Mouse (Mus musculus) left cerebral cortex, adult 2 months (tissue): ENCODE results near the gene Gm10392. TPM values are rescaled to one million over a fixed set of nuclear protein-coding genes. Genes with fewer than 3 reads are reported as not detected.
"Not testable (repeated sequence)": the region's sequence is repeated elsewhere in the genome, so short reads cannot be mapped to it uniquely, and the experiment has no call there.

Experiments
- DNase-seq, 2 experiments: peaks; one replicate each; pipeline ENCODE4 v3.0.0; 2021 to 2022; ENCODE audit warnings: low spot score in 2 of 2, mixed read lengths in 1 of 2; ENCODE audit errors: extremely low spot score in 1 of 2
- H3K27ac ChIP-seq: fragments of 200-600 bp; 2 replicates; pipeline ENCODE4 v1.8.1; 2022
- H3K4me3 ChIP-seq: fragments of 200-600 bp; 2 replicates; pipeline ENCODE4 v1.8.1; 2022
- CTCF ChIP-seq: fragments of 200-600 bp; IDR thresholded peaks from 2 replicates; pipeline ENCODE4 v1.8.1; 2022; ENCODE audit warnings: antibody characterized with exemption, mild to moderate bottlenecking, moderate library complexity
- intact Hi-C: fragments of 180-260 bp; cut with DNase I; formaldehyde crosslinking; loops from one replicate; pipeline ENCODE4 v1.15.1; 2025
- long read RNA-seq, 2 experiments: library from polyadenylated mRNA; stranded (forward); transcript quantifications; one replicate each; pipeline ENCODE4 v2.0.0; 2021; ENCODE audit warnings: borderline mapping rate in 2 of 2
- total RNA-seq, 2 experiments: library from RNA; stranded (reverse); gene quantifications; 2 replicates each; pipeline ENCODE4 v1.2.3; 2021

Gene Gm10392
- not detected for total RNA-seq
- long read RNA-seq, experiment 1: 0 reads
- long read RNA-seq, experiment 2: 0 reads

DNA sequence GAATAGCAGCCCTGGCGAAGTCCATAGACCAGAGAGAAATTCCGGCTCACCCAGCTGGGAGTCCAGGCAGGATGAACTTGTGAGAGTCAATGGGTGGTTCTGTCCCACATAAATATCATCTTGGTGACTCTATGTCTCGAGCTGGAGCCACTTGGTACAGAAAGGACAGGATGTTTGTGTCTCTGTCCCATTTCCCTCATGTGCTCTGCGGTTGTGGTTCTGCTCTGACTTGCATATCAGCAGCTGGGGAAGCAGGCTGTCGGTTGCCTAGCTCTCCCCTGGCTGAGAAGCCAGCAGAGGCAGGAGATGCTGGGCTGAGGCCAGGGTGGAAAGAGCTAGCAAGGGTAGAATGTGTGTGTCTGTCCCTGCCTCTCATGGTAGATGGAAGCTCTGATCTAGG is at the start of gene Gm10392:
Gm10392 (minus strand) TSS at position 156 of the 400 bp plus-strand sequence.
- DNase-seq: no peak
- TF ChIP-seq CTCF: no peak
- peak within 1 kb of the TSS; percentile 36; the same call in 1 of the 2 replicates for H3K27ac ChIP-seq
- no peak within 1 kb of the TSS for H3K4me3 ChIP-seq
- intact Hi-C loops: no loop called here

DNA sequence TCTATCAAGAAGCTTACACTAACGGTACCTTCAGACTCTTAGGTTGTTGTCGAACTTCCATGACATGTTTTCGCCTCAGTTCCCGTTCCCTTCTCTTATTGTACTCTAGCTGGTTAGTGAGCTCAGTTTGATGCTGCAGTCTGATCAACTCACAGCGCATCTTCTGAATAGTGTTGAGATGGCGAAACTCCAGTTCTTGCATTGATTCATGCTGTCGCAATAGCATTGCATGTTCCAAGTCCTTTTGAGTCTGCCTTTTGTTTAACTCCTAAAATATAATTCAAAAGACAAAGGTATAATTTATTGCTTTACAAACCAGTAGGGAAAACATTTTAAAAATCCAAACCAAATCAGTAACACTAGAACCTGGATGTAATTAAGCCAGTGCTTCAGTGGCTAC is 26.3 kb upstream of the Gm10392 start:
- DNase-seq: no peak
- H3K4me3 ChIP-seq: no peak overlapping the region
- intact Hi-C loops: no loop called here
- no peak for TF ChIP-seq CTCF
- H3K27ac ChIP-seq: no peak overlapping the region

DNA sequence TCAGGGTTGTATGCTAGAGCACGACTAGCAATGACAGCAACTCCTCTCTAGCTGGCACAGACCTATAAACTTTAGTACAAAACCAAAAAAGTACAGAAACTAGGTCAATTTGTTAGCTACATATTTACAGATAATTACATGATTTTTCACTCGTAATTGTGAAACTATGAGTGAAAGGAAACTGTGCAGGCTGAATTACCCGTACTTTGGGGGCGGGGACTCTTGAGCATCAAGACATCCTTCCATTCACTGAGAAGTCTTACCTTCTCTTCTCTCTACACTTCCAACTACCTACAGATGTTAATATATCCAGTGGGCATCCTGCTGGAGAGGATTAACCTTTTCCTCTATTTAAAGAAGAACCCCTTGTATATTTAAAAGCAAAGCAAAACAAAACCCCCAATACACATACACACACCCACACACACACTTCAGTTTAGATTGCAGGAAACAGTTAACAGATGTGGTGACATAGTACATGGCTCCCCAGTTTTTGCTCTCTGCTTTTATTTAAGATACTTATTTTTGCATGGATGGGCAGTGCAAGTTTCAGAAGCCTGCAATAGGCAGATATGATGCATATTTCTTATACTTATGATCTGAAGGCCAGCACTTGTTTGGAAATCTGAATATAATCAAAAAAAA is 13.3 kb upstream of the Gm10392 start:
- Histone ChIP-seq H3K27ac (no peak overlapping the region), H3K4me3 (no peak overlapping the region)
- no peak for DNase-seq
- intact Hi-C loops: no loop called here
- no peak for TF ChIP-seq CTCF

DNA sequence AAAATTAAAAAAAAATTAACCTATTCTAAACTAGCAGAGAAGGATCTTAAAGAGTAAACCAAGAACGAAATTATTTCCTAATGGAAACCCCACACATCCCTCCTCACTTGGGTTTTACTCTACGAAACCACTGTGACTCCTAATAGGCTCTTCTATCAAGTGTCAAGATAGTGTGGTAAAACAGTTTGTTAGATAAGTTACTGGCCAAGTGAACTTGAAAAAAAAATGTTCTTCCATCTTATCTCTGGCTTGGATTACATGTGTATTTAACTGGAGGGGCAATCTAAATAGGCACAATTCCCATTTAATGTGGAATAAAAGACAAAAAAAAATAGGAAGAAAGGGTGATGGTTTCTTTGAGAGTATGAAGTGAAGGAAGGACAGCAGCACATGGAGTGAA is 11.9 kb upstream of the Gm10392 start:
- no peak overlapping the region for H3K4me3 ChIP-seq
- TF ChIP-seq CTCF: no peak
- no peak overlapping the region for H3K27ac ChIP-seq
- intact Hi-C loops: no loop called here
- DNase-seq: no peak

DNA sequence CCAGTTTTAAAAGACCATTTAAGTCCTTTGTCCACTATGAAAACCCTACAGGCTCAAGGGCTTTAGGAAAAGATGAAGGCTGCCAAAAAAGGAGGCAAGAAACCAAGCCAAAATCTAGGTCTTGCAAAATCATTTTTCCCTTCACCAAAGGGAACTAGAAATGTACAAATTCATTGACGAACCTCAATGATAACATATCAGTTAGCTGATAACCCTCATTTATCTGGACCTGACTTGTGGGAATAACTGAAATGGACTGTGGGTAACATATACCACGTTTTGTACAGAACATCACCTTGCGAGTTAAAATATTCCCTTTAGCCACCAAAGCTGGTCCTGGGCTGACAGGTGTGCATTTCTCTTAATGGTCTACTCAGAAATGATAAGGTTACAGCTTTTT is 10.6 kb upstream of the Gm10392 start:
- no peak overlapping the region for H3K27ac ChIP-seq
- TF ChIP-seq CTCF: no peak
- no peak overlapping the region for H3K4me3 ChIP-seq
- DNase-seq: no peak
- intact Hi-C loops: no loop called here

DNA sequence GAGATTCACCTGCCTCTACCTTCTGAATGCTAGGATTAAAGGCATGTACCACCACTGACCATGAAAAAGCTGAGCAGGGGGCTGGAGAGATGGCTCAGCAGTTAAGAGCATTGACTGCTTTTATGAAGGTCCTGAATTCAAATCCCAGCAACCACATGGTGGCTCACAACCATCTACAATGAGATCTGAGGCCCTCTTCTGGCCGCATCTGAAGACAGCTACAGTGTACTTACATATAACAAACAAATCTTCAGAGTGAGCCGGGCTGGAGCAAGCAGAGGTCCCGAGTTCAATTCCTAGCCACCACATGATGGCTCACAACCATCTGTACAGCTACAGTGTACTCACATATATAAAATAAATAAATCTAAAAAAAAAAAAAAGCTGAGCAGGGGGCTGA is 9.4 kb upstream of the Gm10392 start:
- DNase-seq, H3K4me3 ChIP-seq, intact Hi-C loops, H3K27ac ChIP-seq: not testable (repeated sequence)

DNA sequence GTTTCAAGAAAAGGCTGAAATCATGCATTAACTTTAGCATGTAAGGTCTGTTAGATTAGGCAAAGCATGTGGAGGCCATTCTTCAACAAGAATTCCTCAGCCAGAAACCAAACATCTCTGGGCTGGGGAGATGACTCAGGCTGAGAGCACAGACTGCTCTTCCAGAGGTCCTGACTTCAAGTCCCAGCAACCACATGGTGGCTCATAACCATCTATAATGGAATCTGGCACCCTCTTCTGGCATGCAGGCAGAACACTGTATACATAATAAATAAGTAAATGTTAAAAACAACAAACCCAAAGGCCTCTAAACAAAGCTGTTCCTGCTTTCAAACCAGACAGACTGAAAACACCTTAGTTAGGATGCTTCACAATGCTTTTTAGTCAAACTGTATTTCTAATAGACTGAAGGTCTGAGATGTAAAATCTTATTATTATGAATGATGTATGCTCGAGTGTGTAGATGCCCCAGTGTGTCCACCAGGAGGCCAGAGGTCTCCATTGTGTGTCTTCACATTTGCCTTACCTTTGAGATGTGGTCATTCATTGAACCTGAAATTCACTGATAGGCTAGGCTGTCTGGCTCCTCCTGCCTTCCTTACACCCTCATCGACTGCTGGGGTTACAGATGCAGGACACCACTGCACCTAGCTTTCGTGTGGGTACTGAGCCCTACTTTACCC is 6.9 kb upstream of the Gm10392 start:
- DNase-seq: no peak
- TF ChIP-seq CTCF: peak; percentile 6
- intact Hi-C loops: no loop called here
- no peak overlapping the region for H3K27ac ChIP-seq
- no peak overlapping the region for H3K4me3 ChIP-seq

DNA sequence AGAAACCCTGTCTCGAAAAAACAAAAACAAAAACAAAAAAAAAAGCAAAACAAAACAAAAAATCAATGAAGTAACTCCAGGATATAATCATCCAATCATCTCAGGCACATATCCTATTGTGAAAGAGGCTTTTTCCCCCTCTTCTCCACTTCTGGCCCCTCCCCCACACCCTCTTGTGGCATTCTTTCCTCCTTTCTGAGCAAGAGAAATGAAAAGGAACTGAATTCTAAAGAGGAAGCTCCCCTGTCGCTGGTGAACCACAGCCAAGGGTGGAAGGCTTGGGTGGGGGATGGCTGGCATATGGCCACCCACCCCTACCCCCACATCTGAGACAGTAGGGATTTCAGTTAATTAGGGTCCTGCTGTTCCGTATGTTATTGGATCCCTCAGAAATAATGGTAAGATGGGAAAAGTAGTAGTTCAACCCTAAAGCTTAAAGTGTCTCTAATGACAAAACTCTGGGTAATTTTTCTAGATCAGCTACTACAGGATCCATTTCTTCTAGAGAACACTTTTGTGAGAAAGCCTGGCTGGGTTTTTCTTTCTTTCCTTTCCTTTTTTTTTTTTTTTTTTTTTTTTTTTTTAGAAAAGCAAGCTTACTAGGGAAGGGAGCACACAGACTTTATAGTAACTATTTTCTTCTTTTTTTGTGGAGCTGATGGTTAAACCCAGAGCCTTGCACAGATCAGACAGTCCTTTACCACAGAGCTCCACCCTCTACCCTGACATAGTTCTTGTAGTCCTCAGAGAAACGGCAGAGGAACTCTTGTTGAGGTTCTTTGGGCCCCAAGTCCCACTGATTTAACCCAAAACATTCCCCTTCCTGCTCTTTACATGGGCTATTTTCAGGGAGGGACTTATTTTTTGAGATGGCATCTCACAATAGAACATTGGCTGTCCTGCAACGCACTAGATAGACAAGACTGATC is 1.9 kb upstream of the Gm10392 start:
- no peak for DNase-seq
- H3K27ac ChIP-seq: no peak overlapping the region
- no peak overlapping the region for H3K4me3 ChIP-seq
- TF ChIP-seq CTCF: no peak
- intact Hi-C loops: no loop called here

DNA sequence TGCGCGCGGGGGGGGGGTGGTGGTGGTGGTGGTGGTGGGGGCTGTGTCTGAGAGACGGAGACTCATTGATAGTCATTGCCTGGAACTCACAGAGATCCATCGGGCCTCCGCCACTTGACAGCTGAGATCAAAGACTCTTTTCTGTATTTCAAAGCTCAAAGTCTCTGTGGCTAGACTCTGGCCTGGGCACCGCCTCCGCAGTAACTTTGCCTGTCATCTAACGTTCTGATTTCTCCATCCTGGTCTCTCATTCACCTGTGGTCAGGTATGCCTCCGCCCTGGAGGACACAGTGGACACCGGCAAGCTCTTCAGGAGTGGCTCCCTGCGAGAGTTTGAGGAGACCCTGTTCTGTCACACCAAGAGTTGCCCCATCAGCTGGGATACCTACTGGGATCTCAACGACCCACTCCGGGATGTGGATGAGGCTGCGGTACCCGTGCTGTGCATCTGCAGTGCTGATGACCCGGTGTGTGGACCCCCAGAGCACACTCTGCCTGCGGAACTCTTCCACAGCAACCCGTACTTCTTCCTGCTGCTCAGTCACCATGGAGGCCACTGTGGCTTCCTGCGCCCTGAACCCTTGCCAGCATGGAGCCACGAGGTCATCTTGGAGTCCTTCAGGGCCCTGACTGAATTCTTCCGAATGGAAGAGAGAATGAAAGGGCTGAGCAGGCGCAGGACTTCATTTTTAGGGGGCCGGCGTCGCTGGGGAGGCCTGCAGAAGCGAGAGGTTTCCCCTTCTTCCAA is 773 bp downstream of the Gm10392 start:
- no peak for DNase-seq
- no peak overlapping the region for H3K4me3 ChIP-seq
- intact Hi-C loops: no loop called here
- H3K27ac ChIP-seq: peak overlapping the region; percentile 36; the same call in 1 of the 2 replicates
- TF ChIP-seq CTCF: no peak

DNA sequence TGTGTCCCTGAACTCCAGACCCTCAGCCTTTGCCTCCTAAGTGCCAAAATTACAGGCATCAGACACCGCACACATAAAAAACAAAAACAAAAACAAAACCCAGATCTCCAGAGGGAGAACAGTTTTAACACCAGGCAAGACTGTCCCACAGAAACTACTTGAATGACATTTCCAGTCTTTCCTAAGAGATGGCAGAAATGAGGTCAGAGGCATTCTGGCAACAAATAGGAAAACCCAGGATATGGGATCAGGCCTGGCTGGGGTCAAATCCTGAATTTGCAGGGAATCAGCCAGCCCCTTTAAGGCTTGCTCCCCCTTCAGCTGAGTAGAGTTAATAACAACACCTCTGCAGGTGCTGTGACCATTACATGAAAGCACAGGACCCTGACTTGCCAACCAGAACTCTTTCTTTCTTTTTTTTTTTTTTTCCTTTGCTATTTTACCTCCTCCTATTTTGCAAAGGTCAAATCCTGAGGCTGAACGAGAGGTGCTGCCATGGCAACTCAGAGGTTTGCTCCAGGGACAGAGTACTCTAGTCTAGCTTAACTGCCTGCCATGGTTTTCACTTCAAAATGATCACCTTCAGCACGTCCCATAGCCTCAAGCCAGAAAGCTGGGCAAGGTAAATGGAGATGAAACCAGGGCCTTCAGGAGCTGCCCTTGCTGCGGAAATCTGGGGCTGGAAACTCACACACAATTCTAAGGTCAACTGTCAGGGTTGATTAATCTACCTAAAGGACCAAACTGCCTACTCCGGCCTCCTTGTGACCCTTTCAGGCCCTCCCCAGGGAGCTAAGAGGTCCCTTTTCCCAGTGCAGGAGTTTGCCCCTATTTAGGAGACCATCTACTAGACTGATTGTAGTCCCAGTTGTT is 2.2 kb downstream of the Gm10392 start:
- TF ChIP-seq CTCF: no peak
- no peak for DNase-seq
- no peak overlapping the region for H3K4me3 ChIP-seq
- intact Hi-C loops: no loop called here
- H3K27ac ChIP-seq: no peak overlapping the region
